Mouse (Mus musculus) testis, postnatal 10 days (tissue): Measurements from ENCODE around the gene Krt7.
A peak's percentile ranks its signal among the peaks of the same experiment; 100 is the strongest.

Source experiments
- DNase-seq: peaks from one replicate; pipeline ENCODE4 v3.0.0; 2021; ENCODE audit warnings: low spot score

Krt7 gene

GRCm38 (mm10) chr15:101376776-101377061 is 34.1 kb upstream of the Krt7 start:
- no peak for DNase-seq

DNA sequence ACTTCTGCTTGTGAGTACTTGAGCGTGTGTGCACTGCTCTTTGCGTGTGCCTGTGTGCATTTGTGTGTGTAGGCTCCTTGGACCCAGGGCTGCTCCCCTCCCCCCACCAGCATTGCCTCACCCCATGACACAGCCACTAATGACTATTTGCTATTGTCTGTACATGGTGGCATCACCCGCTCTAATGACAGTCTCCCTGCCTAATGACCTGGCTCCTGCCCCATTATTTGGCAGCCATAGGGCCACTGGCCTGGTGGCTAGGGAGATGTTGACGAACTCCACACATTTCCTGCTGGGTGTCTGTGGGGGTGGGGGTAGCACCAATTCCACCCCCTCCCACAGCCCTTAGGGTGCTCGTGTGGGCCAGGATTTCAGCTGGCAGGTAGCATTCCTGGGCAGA is 32.2 kb upstream of the Krt7 start:
- no peak for DNase-seq

- DNase-seq: no peak
Observed at GRCm38 (mm10) chr15:101381758-101382157, 29.1 kb upstream of the Krt7 start.

- DNase-seq: peak; percentile 57
Observed at GRCm38 (mm10) chr15:101382811-101383210, 28.0 kb upstream of the Krt7 start.

GRCm38 (mm10) chr15:101384610-101385009 is 26.2 kb upstream of the Krt7 start:
- no peak for DNase-seq

DNA sequence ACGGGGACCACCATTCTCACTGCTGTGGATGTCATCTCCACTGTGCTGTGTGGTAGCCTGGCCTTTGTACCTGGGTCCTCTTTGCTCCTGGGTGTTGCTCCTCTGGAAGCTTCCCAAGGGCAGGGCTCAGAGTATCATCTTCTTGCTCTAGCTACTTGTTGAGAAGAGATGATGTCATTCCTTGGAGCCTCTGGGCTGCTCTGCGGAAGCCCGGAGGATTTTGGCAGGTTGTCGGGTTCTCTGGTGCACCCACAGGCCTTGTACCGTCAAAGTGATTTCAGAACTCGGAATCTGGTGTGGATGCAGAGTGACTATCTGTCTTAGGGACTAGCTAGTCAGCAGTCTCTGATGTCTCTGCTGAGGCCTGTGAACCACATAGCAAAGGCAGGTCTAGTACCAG is 25.8 kb upstream of the Krt7 start:
- no peak for DNase-seq

DNA sequence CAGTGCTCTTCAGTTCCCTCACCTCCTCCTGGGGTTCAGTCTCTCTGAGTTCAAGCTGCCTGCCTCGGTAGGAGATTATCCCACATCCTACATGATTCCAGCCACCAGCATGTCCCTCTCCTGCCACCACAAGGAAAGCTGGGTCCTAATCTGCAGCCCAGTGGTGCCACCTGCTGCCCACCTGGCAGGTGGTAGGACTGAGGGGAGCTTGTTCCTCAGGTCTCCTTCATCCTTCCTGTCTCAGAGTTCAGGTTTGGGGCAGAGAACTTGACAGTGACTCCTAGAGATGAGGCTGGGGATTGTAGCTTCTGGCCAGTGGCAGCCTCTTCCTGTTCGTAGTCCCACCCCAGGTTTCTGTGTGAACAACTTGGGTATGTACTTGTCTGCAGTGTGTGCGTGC is 23.7 kb upstream of the Krt7 start:
- DNase-seq: no peak

GRCm38 (mm10) chr15:101388034-101388541 is 22.8 kb upstream of the Krt7 start:
- DNase-seq: no peak

DNA sequence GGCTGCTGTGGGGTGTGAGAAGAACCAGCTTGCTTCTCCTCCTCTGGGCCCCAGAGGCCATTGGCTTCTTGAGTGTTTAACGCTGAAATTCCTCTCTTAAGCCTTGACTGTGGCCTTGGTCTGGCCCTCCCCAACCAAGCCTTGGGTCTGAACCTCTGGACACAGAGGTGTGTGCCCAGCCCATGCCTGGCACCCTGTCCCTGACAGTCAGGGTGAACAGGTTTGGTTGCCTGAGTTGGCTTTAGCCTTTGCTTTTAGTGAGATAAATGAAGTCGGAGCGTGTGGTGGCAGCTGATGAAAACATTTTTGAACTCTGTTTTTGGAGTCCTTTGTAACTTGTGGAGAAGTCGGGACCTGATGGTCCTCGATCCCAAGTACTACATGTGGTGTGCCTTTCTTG is 20.6 kb upstream of the Krt7 start:
- no peak for DNase-seq

DNA sequence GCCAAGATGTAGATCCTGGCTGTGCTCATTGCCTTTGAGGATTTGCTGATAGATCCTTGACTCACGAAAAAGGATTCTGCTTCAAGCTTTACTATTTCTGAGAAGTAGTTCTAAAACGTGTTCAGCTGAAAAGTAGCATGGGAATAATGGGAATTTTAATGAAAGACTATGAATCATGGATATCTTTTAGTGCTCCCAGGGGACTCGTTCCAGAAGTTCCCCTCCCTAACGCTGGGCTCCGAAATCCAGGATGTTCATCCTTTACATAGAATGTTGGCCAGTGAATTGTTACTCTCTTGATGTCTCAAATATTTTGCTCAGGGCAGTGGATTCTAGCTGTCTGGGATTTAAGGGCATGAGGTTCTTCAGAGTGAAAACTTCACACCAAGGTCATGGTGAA is 18.6 kb upstream of the Krt7 start:
- DNase-seq: no peak

- DNase-seq: no peak
Observed at GRCm38 (mm10) chr15:101394908-101395307, 15.9 kb upstream of the Krt7 start.

DNA sequence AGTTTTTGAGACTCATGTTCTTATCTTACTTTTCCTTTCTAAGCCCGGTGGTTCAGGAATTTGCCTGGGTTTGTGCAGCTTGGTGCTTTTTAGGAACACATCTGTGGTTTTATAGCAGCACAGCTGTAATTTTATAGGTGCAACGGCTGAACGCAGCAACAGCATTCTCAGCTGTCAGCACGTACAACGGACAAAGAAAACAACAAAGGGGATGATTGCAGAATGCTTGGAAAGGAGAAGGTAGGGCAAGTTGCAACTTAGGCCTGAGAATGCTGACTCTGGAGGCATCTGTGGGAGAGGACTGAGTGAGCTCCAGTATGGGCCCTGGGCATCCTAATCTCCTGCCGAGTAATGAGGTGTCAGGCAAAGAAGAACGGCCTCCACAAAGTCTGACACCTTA is 14.4 kb upstream of the Krt7 start:
- DNase-seq: no peak

GRCm38 (mm10) chr15:101396921-101397320 is 13.9 kb upstream of the Krt7 start:
- no peak for DNase-seq

DNA sequence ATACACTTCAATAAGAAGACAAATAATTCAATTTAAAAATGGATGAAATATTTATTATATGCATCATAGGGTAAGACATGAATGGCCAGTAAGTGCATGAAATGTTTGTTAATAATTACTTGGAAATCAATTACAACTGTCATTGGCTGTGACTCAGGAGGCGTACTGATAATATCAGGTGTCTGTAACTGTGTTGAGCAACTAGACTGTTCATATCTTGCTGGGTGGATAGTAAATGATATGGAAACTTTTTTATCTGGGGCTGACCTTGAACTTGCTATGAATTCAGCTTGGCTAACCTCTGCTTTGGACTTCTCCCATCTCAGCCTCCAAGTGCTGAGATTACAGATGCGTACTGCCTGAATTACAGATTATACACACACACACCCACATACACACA is 13.2 kb upstream of the Krt7 start:
- no peak for DNase-seq

DNA sequence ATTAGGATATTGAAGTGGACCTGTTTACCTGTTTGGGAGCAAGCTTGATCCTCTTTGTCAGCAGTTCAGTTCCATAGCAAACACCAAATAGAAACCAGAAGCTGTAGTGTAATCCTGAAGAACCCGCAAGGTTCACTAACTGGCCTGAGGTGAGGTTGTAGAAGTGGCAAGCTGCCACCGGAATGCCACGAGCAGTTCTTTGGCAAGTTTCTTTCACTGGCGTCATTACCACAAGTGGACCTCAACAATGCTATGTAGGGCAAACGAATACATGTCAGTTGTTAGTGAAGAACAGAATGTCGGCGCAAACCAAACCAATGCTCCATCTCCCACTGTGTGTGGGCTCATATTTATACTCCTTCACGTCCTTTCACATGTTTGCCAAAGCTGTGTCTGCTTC is 12.6 kb upstream of the Krt7 start:
- DNase-seq: no peak

- no peak for DNase-seq
Observed at GRCm38 (mm10) chr15:101412188-101412587, 1.3 kb downstream of the Krt7 start.

GRCm38 (mm10) chr15:101413916-101414635 is 3.2 kb downstream of the Krt7 start:
- no peak for DNase-seq

DNA sequence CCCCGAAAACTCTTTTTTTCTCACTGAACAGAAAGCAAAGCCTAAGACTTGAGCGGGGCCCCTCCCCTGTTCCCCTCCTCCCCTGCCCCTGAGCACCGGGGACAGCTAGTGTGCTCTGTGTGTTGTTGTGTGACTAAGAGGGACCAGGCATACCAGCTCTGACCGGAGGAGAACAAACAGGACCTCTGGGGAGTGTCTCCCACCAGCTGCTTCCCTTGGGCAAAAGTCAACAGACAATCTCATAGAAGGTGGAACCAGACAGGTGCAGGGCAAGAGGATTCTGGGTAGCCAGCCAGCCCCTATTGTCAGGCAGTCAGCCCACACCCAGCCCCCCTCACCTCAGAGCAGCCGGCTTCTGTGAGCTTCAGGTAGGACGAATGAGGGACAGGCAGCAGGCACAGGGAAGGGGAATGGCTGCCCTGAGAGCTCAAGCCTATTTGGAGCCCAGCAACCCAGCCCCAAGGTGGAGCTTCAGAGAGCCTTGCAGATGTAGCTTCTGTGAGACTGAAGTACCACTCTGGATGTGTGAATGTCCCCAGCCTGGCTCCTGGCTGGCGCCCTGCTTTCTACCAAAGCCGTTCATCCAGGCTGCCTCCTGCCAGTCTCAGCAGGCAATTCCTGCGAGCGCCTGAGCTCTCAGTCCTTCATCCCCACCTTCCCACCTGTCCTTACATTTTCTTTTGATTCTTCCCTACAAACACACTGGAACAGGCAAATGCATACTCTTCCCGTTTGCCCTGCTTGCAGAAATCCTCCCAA is 4.1 kb downstream of the Krt7 start:
- no peak for DNase-seq

GRCm38 (mm10) chr15:101418950-101419349 is 8.1 kb downstream of the Krt7 start:
- no peak for DNase-seq

GRCm38 (mm10) chr15:101420903-101421302 is 10.1 kb downstream of the Krt7 start:
- no peak for DNase-seq

DNA sequence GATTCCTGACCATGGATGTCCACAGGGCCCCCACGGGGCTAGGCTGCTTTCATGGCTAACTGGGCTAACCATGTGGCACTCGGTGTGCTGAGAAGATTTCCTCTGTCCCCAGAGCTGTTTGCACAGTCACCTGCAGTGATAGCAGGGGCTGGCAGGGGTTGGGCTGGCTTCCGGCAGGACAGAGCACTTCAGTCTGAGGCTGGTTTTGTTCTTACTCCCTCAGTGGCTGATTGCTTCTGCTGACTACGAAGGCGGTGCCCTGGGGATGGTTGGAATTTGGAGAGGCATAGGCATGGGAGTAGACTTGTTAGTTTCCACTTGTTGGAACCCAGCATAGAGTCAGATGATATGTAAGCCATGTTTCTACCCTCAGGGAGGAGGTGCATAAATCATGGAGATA is 14.1 kb downstream of the Krt7 start:
- no peak for DNase-seq

- DNase-seq: no peak
Observed at GRCm38 (mm10) chr15:101436611-101437010, 25.8 kb downstream of the Krt7 start.

GRCm38 (mm10) chr15:101438555-101438954 is 27.7 kb downstream of the Krt7 start, which contains the start of gene Krt87:
Gene Krt87, minus strand, starts transcription at chr15:101438804.
- no peak for DNase-seq

GRCm38 (mm10) chr15:101440837-101441236 is 30.0 kb downstream of the Krt7 start:
- no peak for DNase-seq
